Mouse (Mus musculus) embryonic stem cell, embryonic (primary cell): ENCODE data around the gene Tmem247.

ENCODE experiments used
- CTCF ChIA-PET, 4 experiments: fragments of 300-600 bp in 2 of 4; fragments of 350-600 bp in 2 of 4; sonication (Branson Sonifier 250); formaldehyde crosslinking; loops; one replicate each; lab custom pipeline; 2022; ENCODE audit warnings: inconsistent platforms in 2 of 4; lab: Charles Lee
- POLR2A ChIA-PET, 4 experiments: fragments of 300-600 bp in 2 of 4; fragments of 350-600 bp in 2 of 4; sonication (Branson Sonifier 250); formaldehyde crosslinking; loops; one replicate each; lab custom pipeline; 2022; ENCODE audit warnings: antibody characterized with exemption in 4 of 4, inconsistent platforms in 1 of 4; lab: Charles Lee

Gene Tmem247

DNA sequence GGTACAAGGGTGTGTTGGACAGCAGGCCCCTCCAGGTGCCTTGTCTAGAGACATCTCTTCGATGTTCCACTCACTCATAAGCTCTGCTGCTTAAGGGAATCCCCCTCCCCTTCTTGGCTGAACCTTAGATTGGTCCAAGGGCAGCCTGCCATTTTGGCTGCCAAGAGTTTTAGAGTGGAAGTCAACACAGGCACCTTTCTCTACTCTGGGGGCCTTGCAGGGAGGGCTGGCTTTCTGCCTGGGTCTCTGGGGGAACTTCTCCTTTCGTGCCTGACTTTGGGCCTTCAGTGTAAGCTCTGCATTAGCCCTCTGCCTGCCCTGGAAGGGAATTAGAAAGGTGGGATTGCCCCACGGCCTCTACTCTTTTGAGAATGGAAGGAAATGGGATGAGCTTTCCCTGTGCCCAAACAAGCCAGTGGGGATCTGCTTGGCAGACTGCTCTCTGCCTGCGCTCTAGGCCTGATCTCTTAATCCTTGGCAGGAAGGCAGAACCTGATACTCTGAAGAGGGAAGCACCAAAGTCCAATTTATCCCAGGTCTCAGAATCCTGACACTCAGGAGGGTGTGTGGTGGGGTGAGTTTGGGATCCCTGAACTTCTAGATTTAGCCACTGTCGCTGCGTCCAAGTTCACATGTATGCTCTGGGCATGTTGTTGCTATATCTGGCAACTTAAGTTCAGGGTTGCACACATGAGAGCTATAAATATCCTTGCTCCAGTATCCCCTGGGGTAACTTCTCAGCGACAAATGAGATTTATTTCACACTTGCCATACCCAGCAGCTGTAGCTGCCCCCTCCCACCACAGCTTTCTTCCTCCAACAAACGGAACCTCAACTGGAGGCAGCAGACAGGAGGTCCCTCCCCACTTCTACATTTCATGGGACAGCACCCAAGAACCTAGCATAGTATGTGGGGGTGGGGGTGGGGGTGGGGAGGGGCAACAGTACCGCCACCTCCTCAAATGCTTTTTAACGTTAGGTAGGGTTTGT lies 50.7 kb downstream of the Tmem247 start:
- CTCF ChIA-PET: no interaction called here
- POLR2A ChIA-PET: interaction anchor here in 3 of 4 experiments (0.6 to 1.8 kb wide), 9 partner anchors 9 to 706 kb away, joined by 3 to 7 read pairs (median 3); partner anchors contain the start of gene Calm2 (in 1 of the 3)

DNA sequence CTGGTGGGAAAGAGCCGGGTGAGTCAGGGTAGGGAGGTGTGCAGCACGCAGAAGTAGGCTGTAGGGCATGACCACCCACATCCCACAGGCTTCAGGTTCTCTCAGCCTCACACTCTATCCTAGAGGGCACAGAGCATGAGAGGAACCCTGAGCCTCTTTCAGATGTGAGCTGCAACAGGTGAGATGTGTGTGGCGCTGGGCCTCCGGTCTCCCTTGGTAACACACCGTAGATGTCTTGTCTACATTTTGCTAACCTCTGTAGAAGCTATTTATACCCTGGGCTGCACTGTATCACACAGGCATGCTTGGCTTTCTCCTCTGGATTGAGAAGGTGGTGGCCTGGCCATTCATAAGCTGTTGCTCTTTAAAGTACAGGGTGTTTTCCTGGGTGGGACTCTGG lies 51.4 kb downstream of the Tmem247 start:
- ChIA-PET CTCF (no interaction called here), POLR2A (interaction anchor here in 3 of 4 experiments (0.6 to 1.8 kb wide), 6 partner anchors 10 to 479 kb away, joined by 3 to 7 read pairs (median 3); partner anchors contain the start of gene Calm2 (in 1 of the 3))

DNA sequence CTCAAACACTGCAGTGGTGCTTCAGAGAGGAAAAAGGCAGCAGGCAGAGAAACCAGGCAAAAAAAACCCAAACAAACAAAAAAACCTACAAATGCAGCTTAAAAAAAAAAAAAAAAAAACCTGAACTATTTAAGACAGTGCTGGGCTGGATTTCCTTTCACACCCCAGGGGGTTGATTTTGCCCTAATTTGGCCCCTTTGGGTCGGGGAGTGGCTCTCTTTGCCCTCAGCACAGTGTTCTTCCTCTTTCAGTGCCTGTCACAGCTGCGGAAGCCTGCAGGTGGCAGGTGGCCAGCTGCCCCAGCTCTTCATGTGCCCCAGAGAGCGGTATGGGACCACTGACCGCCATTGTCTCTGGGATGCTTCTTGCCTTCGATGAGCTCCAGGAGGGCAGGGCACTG lies 52.4 kb downstream of the Tmem247 start:
- CTCF ChIA-PET: interaction anchor here in 3 of 4 experiments (0.6 to 1.3 kb wide), 4 partner anchors 56 to 312 kb away, joined by 3 to 4 read pairs (median 3); partner anchors contain the start of genes Cript (in 1 of the 3) and Pigf (in 1 of the 3)
- POLR2A ChIA-PET: interaction anchor here in 2 of 4 experiments (0.5 to 1.5 kb wide), 4 partner anchors 9 to 719 kb away, joined by 3 read pairs; partner anchors contain the start of genes Cript (in 1 of the 2) and Pigf (in 1 of the 2)

DNA sequence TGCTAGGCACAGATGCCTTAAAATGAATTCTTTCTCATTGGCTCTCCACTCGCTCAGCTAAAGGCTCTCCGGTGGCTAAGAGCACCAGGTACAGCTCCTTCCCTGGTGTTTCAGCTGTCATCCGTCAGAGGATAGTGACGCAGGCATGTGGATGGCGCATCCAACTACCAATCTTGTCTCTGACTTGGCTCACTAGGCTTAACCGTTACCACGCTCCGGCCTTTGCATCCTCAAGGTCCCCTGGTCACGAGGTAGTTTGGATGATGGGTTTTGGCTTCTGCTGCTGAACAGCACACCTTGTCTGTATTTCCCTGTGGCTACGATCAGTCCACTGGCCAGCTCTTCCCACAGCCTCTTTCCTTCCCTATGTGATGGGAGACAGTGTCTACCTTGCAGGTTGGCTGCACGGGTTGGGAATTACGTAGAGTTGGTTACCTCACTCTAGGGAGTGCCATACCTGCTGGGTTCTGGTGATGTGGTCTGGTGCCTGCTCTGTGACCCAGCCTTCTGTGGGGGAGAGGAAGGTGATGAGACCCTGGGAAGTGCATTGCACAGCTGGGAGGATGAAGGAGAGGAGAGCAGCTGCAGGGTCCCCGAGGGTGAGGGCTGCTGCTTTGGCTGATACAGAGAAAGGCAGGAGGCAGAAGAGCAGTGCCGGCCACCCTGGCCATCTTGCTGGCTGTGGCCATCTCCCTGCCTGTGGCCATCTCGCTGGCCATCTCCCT lies 53.0 kb downstream of the Tmem247 start:
- CTCF ChIA-PET: interaction anchor here in 2 of 4 experiments (0.6 to 1.3 kb wide), 3 partner anchors 55 to 313 kb away, joined by 3 to 4 read pairs (median 3); partner anchors contain the start of genes Cript (in 1 of the 2) and Pigf (in 1 of the 2)
- POLR2A ChIA-PET: interaction anchor here in 2 of 4 experiments (1.0 to 1.5 kb wide), 3 partner anchors 9 to 55 kb away, joined by 3 to 4 read pairs (median 3); partner anchors contain the start of genes Cript (in 1 of the 2) and Pigf (in 1 of the 2)

DNA sequence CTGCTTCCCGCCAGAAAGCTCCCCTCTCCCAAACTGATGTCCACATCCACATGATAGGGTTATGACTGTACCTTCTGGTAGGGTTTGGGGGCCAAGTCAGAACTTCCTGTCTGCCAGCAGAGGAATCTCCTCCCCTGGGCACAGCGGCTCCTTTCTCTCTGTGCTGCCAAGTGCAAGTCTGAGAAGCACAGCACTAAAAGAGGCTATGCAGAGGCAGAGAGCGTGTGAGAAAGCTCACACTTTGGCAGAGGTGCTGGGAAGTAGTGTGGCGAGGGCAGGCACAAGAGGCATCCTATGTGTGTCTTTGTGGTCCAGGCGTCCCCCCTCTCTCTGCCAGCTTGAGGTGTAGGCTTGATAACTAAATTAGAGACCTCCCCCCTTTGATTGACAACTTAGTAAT lies 53.9 kb downstream of the Tmem247 start:
- ChIA-PET POLR2A (interaction anchor here in 2 of 4 experiments (1.2 to 1.5 kb wide), 2 partner anchors 14 to 54 kb away, joined by 3 to 4 read pairs; partner anchors contain the start of genes Cript (in 1 of the 2) and Pigf (in 1 of the 2)), CTCF (no interaction called here)

DNA sequence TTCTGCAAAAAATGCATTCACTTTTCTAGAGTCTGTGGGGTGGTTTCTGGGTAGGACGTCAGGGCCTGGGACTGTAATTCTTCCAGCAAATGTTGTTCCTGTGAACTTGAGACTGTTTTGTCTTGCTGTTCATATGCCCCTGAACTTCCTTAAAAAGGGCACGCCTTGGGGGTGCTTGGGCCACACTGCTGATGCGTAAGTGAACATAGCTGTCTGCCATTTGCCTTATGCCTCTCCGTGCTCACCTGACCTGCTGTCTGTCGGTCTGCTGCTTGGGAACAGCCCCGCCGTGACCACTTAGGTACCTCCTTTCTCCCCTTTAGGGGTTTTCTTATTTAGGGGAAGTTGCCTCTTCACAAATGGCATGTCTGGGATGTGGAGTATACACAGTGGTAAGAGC lies 54.7 kb downstream of the Tmem247 start:
- CTCF ChIA-PET: interaction anchor here in 1 of 4 experiments (1.1 kb wide), 1 partner anchor 11 kb away, joined by 4 read pairs; no protein-coding TSS in a partner anchor
- POLR2A ChIA-PET: interaction anchor here in 2 of 4 experiments (0.5 to 1.1 kb wide), 3 partner anchors 11 to 1953 kb away, joined by 3 to 4 read pairs (median 3); no protein-coding TSS in a partner anchor
